Mouse (Mus musculus): ENCODE measurements around the gene Il2. TPM values are rescaled to one million over a fixed set of nuclear protein-coding genes. Genes with fewer than 3 reads are reported as not detected.
A peak's percentile ranks its signal among the peaks of the same experiment; 100 is the strongest.

The Il2 gene
- polyA plus RNA-seq, 2 experiments = 0.52 to 0.74 TPM

DNA sequence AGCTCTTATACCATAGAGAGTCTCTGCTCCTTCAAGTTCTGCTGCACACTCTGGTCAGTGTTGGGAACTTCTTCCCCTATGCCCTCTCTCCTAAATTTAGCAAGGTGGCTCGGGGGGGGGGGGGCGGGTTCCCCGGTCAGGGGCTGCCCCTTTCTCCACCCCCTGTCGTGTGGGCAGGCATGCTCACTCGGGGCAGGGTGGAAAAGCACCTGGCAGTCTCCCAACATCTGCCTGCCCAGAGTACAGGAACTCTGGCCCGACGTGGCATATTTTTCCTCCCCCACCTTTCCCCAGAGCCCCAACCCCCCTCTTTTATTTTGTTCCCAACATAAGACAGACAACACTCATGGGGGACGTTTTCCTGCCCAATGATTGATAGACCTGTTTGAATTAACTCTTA, 20.6 kb upstream of the Il2 start:
- no peak for ATAC-seq (ENCODE audit: low FRiP score, low read depth)
- Histone ChIP-seq H3K4me2 (replicated peaks; ENCODE audit: low read depth, low read length, severe bottlenecking) (0 out of 2 replicates have a peak overlapping the region, but pooled peaks have one; percentile 7), H3K9ac (ENCODE audit: low read depth, low read length, severe bottlenecking) (no peak overlapping the region), H3K36me3 (ENCODE audit: control insufficient read depth, insufficient read depth, low read length) (no peaks in the 10 kb centered on the region), H3K4me1 (ENCODE audit: control insufficient read depth, insufficient read depth, low read length) (peaks cover 6% of the 10 kb centered on the region), H3K27ac (replicated peaks; ENCODE audit: low read depth, low read length) (no peak overlapping the region), H3K9me3 (ENCODE audit: control insufficient read depth, low read length) (no peaks in the 10 kb centered on the region), H3K4me3 (replicated peaks; ENCODE audit: low read length) (no peak overlapping the region), H3K27me3 (ENCODE audit: control insufficient read depth, insufficient read depth, low read length) (no peaks in the 10 kb centered on the region)
- 17% methylated on average over 8 of the region's 8 CpGs for WGBS
- no peak for TF ChIP-seq POLR2A (IDR thresholded peaks at IDR 0.05; ENCODE audit: borderline replicate concordance, extremely low read depth, insufficient read depth, insufficient read length)
- no peak for DNase-seq (ENCODE audit: low spot score)

DNA sequence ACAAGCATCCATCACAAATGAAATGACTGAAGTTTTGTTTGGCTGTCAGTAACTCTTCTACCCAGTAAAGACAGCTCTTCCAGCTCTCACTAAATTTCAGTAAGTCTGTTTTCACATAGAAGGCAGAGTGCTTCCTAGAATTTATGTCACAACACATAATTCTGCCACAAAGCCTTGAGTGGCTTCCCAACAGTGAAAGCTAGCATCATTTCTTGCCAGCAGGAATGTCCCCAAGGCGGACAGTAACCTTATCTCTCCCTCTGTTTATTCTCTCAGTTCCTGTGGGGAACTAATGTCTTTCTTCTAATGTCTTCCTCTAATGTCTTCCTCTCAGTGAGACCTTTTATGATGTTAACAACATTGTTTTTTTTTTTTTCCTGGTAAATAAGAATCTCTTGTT, 19.2 kb upstream of the Il2 start:
- H3K9me3 ChIP-seq (ENCODE audit: control insufficient read depth, low read length) = no peaks in the 10 kb centered on the region
- DNase-seq (ENCODE audit: low spot score) (no peak), ATAC-seq (ENCODE audit: low FRiP score, low read depth) (no peak)
- H3K4me2 ChIP-seq (replicated peaks; ENCODE audit: low read depth, low read length, severe bottlenecking) = no peak overlapping the region
- no peak overlapping the region for H3K27ac ChIP-seq (replicated peaks; ENCODE audit: low read depth, low read length)
- no peak overlapping the region for H3K4me3 ChIP-seq (replicated peaks; ENCODE audit: low read length)
- H3K27me3 ChIP-seq (ENCODE audit: control insufficient read depth, insufficient read depth, low read length) = no peaks in the 10 kb centered on the region
- no peak for TF ChIP-seq POLR2A (IDR thresholded peaks at IDR 0.05; ENCODE audit: borderline replicate concordance, extremely low read depth, insufficient read depth, insufficient read length)
- H3K4me1 ChIP-seq (ENCODE audit: control insufficient read depth, insufficient read depth, low read length) = peaks cover 6% of the 10 kb centered on the region
- 60% methylated on average over 1 of the region's 1 CpGs for WGBS
- H3K9ac ChIP-seq (ENCODE audit: low read depth, low read length, severe bottlenecking) = no peak overlapping the region
- H3K36me3 ChIP-seq (ENCODE audit: control insufficient read depth, insufficient read depth, low read length) = no peaks in the 10 kb centered on the region

DNA sequence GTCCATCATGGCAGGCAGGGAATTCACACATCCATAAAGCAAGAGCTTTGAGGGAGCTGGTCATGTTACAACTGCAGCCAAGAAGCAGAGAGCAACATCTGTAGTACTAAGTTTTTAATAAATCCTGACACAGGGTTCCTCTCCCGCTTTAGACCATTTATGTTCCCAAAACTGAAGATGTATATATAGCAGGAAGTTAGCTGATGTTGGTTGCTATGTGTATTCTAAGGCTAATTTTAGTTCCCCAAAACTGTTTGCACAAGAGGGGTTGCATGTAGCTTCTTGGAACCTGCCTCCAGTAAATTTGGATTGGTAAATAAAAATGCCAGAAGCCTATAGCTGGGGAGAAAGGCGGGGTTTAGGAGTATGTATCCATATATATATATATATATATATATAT, 16.1 kb upstream of the Il2 start:
- Histone ChIP-seq H3K4me2 (replicated peaks; ENCODE audit: low read depth, low read length, severe bottlenecking) (no peak overlapping the region), H3K9ac (ENCODE audit: low read depth, low read length, severe bottlenecking) (no peak overlapping the region), H3K36me3 (ENCODE audit: control insufficient read depth, insufficient read depth, low read length) (no peaks in the 10 kb centered on the region), H3K27me3 (ENCODE audit: control insufficient read depth, insufficient read depth, low read length) (no peaks in the 10 kb centered on the region), H3K27ac (replicated peaks; ENCODE audit: low read depth, low read length) (no peak overlapping the region), H3K9me3 (ENCODE audit: control insufficient read depth, low read length) (no peaks in the 10 kb centered on the region), H3K4me3 (replicated peaks; ENCODE audit: low read length) (no peak overlapping the region), H3K4me1 (ENCODE audit: control insufficient read depth, insufficient read depth, low read length) (peaks cover 5% of the 10 kb centered on the region)
- DNase-seq (ENCODE audit: low spot score) (no peak), ATAC-seq (ENCODE audit: low FRiP score, low read depth) (no peak)
- no peak for TF ChIP-seq POLR2A (IDR thresholded peaks at IDR 0.05; ENCODE audit: borderline replicate concordance, extremely low read depth, insufficient read depth, insufficient read length)
- WGBS = 81% methylated on average over 2 of the region's 2 CpGs

DNA sequence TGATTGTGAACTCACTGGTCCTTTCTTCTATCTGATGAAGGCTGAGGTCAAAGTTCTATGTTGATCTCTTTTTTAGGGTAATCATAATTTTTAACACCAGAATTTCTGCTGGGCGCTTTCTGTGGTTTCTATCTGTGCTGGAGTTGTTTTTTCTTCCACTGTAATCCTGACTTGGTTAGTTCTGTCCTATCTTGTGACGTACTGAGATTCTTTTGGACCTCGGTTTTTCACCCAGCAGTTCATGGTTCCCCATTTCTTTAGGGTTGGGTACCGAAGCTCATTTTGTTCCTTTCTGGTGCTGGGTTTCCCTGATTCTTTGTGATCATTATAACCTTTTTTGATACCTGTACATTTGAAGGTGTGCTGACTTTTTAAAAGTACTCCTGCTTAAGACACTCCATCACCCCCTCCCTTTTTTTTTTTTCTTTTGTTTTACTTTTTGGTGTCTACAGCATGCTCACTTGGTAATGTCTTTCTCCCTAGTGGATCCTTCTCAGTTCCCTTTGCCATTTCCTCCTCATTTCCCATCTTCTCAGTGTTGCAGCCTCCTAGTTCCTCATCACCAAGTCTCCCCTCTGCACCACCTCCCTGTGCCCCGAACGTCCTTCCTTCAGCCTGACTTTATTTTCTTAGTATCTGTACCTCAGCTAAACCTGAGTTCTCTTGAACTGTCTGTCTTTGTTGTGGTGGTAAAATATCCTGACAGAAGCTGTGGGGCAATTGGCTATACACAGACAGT, 14.6 kb upstream of the Il2 start:
- DNase-seq (ENCODE audit: low spot score) (no peak), ATAC-seq (ENCODE audit: low FRiP score, low read depth) (no peak)
- no peak for TF ChIP-seq POLR2A (IDR thresholded peaks at IDR 0.05; ENCODE audit: borderline replicate concordance, extremely low read depth, insufficient read depth, insufficient read length)
- Histone ChIP-seq H3K27ac (replicated peaks; ENCODE audit: low read depth, low read length) (no peak overlapping the region), H3K27me3 (ENCODE audit: control insufficient read depth, insufficient read depth, low read length) (no peaks in the 10 kb centered on the region), H3K4me2 (replicated peaks; ENCODE audit: low read depth, low read length, severe bottlenecking) (no peak overlapping the region), H3K9ac (ENCODE audit: low read depth, low read length, severe bottlenecking) (no peak overlapping the region), H3K36me3 (ENCODE audit: control insufficient read depth, insufficient read depth, low read length) (no peaks in the 10 kb centered on the region), H3K4me3 (replicated peaks; ENCODE audit: low read length) (no peak overlapping the region), H3K9me3 (ENCODE audit: control insufficient read depth, low read length) (no peaks in the 10 kb centered on the region), H3K4me1 (ENCODE audit: control insufficient read depth, insufficient read depth, low read length) (no peaks in the 10 kb centered on the region)
- WGBS = 90% methylated on average over 6 of the region's 6 CpGs

DNA sequence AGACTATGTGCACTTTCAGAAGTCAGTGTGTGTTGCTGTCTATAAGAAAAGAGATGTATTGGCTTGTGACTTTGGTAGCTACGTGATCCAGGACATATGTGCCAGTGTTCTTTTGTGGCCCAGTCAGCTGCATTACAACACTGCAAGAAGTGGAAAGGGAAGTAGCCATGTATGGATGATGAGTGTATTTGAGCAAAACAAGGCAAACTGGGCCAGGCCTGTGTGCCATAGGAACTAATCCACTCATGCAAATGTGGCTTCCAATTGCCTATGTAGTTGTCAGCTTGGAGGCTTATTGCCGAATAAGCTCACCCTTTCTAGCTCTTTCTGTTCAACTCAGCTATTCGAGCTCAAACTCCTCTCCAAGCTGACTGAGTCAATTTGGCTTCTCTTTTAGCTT, 13.4 kb upstream of the Il2 start:
- H3K9ac ChIP-seq (ENCODE audit: low read depth, low read length, severe bottlenecking) = no peak overlapping the region
- no peak for TF ChIP-seq POLR2A (IDR thresholded peaks at IDR 0.05; ENCODE audit: borderline replicate concordance, extremely low read depth, insufficient read depth, insufficient read length)
- H3K4me2 ChIP-seq (replicated peaks; ENCODE audit: low read depth, low read length, severe bottlenecking) = no peak overlapping the region
- no peak overlapping the region for H3K27ac ChIP-seq (replicated peaks; ENCODE audit: low read depth, low read length)
- H3K4me1 ChIP-seq (ENCODE audit: control insufficient read depth, insufficient read depth, low read length) = no peaks in the 10 kb centered on the region
- ATAC-seq (ENCODE audit: low FRiP score, low read depth) (no peak), DNase-seq (ENCODE audit: low spot score) (no peak)
- no peak overlapping the region for H3K4me3 ChIP-seq (replicated peaks; ENCODE audit: low read length)
- H3K36me3 ChIP-seq (ENCODE audit: control insufficient read depth, insufficient read depth, low read length) = no peaks in the 10 kb centered on the region
- H3K9me3 ChIP-seq (ENCODE audit: control insufficient read depth, low read length) = no peaks in the 10 kb centered on the region
- WGBS = 81% methylated on average over 3 of the region's 3 CpGs
- H3K27me3 ChIP-seq (ENCODE audit: control insufficient read depth, insufficient read depth, low read length) = no peaks in the 10 kb centered on the region
